Mouse (Mus musculus) bone marrow macrophage, adult 2 months (primary cell): ENCODE results near the gene Rfx4.

ENCODE experiments used
- CTCF ChIP-seq: IDR thresholded peaks from 2 replicates; pipeline ENCODE4 v1.5.1; 2012; ENCODE audit warnings: low read depth, mild to moderate bottlenecking, low read length, moderate library complexity
- POLR2A ChIP-seq: IDR thresholded peaks from 2 replicates; pipeline ENCODE4 v1.6.1; 2012; ENCODE audit warnings: mild to moderate bottlenecking, low read depth, low read length, borderline replicate concordance

DNA sequence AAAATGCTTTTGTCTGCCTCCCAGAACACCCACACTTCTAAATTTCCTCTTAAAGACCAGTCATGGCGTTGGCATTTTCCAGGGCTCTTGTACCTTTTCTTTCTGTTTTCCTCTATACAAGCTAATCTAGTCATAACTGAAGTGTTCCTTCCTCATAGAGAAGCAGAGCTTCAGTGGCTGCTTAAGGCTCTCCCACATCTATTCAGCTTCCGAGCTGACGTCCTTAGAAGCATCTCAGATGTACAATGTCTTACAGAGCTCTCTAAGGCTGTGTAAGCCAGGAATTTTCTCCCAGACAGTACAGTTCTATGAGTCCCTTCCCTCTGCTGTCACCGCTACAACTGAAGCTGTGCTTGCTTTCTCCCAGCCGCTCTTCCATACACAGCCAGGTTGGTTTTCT, 183.0 kb downstream of the Rfx4 start:
- no peak for TF ChIP-seq POLR2A
- no peak for TF ChIP-seq CTCF
